Mouse (Mus musculus) brain, embryonic 14.5 days (tissue): ENCODE measurements around the gene Tbl2. TPM values are rescaled to one million over a fixed set of nuclear protein-coding genes. Genes with fewer than 3 reads are reported as not detected.

ENCODE experiments used
- DNase-seq: peaks from one replicate; pipeline ENCODE4 v3.0.0-alpha.2; 2011; ENCODE audit warnings: low read depth
- CTCF ChIP-seq: fragments of 200-500 bp; IDR thresholded peaks from 2 replicates; pipeline ENCODE4 v1.5.1; 2012; ENCODE audit warnings: inconsistent platforms, mild to moderate bottlenecking, moderate library complexity, borderline replicate concordance; ENCODE audit not compliant: insufficient read depth, insufficient read length; ENCODE audit errors: extremely low read depth
- POLR2A ChIP-seq: fragments of 200-500 bp; IDR thresholded peaks from 2 replicates; pipeline ENCODE4 v1.6.1; 2012; ENCODE audit warnings: mild to moderate bottlenecking, inconsistent platforms, borderline replicate concordance; ENCODE audit not compliant: poor library complexity, insufficient read depth, insufficient read length, severe bottlenecking; ENCODE audit errors: extremely low read depth
- polyA plus RNA-seq: library from polyadenylated mRNA; depleted of rRNA; stranded (reverse); fragments of >200 nt; gene quantifications from 2 replicates; pipeline ENCODE4 v1.2.3, GENCODE M21; 2012

Gene Tbl2
- polyA plus RNA-seq, 1 experiment, result 14.1 TPM

DNA sequence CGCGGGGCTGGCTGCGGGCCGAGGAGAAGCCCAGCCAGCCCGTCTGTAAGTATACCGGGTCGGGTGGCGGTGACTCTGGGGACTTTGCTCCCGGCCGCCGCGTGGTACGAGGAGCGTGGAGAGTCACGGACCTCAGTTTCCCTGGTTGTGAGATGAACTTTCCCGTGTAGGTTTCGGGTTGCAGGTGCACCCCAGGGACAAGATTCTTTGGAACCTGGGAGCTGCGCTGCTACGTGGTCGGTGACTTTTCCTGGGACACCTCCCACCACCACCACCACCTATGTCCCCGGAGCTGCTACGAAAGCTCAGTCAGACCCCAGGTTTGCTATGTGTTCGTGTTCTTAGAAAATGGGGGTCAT lies 342 bp downstream of the Tbl2 start:
- DNase-seq, result no peak
- TF ChIP-seq POLR2A (no peak), CTCF (no peak)

DNA sequence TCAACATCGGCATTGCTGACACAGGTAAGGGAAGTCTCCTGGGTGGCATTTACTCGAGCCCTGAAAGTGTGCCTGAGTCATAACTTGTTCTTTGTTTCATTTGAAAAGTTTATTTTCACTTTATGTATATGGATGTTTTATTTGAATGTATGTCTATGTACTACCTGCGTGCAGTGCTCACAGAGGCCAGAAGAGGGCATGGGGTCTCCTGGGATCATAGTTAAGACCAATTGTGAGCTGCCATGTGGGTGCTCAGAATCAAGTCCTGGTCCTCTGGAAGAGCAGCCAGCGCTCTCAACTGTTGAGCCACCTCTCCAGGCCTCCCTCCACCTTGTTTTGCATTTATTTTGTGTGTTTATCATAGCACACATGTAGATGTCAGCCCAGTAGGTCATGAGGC lies 7.0 kb downstream of the Tbl2 start:
- TF ChIP-seq CTCF, result peak; percentile 18; the same call in 1 of the 2 replicates
- TF ChIP-seq POLR2A, result no peak
- DNase-seq, result no peak

DNA sequence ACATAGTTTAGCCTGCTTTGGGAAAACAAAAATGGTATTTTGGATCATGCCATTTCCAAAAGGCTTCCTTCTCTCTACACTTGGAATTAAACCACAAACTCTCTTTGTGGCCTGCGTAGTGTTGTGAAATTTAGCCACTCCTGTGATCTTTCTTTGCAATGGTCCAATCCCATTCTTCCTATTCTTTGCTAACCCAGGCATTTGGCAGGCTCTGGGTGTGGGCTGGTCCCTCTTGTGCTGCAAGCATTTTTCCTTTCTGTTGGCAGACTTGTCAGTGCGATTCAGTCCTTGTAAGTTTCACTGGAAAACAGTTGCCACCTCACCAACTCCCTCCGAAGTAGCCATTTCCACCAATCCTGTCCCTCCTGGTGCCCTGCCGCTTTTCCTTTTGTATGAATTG lies 11.8 kb downstream of the Tbl2 start:
- no peak for TF ChIP-seq POLR2A
- TF ChIP-seq CTCF, result no peak
- DNase-seq, result no peak

DNA sequence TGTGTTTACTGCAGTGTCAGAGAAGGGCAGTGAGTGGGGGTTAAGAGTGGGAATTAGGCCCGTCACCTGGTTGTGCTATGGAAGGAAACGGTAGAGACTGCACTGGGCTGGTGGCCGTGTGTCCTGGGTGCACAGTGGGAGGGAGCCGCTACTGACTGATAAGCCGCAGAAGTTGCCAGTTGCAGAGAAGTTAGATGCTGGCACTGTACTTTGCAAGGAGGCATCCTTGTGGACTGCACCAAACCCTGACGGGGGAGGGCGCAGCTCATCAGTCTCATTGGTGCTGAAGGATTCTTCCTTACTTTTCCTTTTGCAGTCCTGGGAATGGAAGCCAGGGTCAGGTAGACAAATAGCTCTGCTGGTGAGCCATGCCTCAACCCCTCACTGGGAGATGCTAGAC lies 12.2 kb downstream of the Tbl2 start:
- TF ChIP-seq POLR2A (no peak), CTCF (no peak)
- no peak for DNase-seq

DNA sequence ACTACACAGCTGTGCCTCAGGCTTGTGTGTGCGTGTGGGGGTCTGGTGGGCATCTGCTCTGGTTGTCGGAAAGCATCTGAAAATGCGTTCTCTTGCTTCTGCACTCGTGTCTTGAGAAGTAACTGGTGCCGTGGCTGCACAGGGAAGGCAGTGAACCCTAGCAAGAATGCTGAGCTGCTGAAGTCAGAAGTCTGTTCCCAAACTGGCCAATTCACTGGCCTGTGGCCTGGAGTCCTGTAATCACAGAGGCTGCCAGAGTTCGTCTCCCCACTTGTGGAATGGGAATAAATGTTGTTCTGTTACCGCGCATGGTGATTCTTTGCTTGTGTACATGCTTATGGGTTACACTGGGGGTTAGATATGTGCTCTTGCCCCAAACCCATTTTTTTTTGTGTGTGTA lies 12.9 kb downstream of the Tbl2 start:
- DNase-seq, result no peak
- TF ChIP-seq POLR2A (no peak), CTCF (no peak)

DNA sequence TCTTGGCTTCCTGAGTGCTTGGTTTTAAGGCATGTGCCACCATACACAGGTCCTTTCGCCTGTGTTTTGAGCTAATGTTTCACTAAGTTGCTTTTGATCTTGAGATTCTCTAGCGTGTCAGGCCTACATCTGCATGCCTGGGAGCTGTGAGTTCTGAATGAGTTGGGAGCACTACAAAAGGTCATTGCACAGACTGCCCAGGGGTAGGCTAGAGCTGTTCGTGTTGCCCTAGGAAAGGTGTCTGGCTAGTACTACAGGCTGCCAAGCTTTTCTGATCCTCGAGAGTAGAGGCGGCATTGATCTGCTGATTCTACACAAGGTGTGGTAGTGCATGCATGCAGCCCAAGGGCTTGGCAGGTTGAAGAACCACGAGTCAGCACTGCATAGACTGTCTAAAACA lies 13.4 kb downstream of the Tbl2 start:
- TF ChIP-seq CTCF (no peak), POLR2A (no peak)
- DNase-seq, result no peak

DNA sequence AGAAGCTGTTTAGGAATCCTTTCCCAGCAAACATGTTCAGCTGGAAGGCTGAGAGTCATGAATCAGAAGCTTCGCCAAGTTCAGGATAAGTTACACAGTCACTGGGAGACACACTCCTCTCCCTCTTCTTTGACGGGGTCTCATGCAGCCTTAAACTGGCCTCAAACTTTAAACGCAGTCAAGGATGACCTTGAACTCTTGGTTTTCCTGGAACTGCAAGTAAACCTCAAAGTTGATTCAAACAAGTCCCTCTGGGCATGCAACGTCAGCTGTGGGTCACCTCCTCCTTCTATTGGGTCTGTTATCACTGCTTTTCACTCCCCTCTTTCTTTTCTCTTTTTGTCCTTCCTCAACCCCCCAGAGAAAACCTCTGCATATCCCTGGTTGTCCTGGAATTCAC lies 17.5 kb downstream of the Tbl2 start:
- TF ChIP-seq CTCF, result no peak
- no peak for TF ChIP-seq POLR2A
- no peak for DNase-seq

DNA sequence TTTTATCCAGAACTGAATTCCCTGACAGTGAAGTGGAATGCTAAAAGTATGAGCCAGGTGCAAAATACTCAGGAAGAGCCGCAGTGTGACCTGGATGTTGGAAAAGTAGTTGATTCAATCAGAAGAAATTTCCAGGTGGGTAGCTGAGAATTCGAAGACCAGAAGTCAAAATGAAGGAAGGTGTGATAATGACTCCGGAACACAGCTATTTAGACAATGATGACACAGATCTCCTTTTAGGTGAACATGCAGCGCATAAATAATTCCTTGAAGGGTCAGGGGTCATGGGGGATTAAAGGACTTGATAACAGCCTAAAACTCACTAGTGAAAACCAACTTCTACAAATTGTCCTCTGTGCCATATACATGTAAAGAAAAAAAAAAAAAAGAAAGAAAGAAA lies 18.0 kb downstream of the Tbl2 start:
- TF ChIP-seq POLR2A (no peak), CTCF (no peak)
- no peak for DNase-seq

DNA sequence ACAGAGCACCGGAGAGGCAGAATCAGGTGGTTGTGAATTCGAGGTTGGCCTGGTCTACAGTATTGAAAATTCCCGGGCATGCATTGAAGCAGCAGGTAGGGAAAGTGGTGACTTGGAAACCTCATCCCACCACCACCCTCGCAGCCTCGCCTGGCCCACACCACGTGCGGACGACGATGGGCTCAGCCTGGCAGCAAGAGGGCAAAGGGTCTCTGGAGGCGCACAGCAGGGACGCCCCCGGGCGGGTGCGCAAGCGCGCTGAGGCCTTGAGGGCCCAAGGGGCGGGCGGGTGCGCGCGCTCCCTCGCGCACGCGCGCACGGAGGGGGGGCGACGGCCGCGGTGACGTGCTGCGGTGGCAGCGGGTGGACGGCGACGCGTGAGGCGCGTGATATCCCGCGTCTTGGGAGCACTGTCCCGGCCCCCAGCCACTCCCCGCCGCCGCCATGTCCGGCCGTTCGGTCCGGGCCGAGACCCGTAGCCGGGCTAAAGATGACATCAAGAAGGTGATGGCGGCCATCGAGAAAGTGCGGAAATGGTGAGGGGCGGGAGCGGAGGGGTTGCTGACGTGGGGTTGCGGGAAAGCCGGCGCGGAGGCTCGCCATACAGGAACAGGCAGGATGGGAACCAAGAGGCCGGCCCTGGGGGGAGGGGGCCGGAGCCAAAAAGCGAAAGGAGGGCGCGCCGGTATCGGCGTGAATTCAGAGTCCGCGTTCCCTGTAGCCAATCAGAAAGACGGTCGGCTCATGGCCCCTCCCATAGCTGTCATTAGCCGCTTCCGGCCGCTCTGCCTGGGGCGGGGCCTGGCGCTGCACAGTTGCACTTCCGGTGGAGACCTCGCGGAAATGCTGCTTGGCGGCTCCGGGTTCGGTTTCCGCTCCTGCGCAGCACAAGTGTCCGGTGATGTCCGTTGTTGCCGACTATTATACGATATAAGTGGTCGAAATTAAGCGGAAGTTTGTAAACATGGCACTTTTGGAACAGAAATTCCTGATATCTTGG lies 18.9 kb downstream of the Tbl2 start, which contains the start of gene Bcl7b:
Gene Bcl7b, plus strand, starts transcription at position 221 of the 1,000 bp plus-strand sequence.
- DNase-seq, result peak; percentile 99
- no peak for TF ChIP-seq CTCF
- peak; percentile 72 for TF ChIP-seq POLR2A

DNA sequence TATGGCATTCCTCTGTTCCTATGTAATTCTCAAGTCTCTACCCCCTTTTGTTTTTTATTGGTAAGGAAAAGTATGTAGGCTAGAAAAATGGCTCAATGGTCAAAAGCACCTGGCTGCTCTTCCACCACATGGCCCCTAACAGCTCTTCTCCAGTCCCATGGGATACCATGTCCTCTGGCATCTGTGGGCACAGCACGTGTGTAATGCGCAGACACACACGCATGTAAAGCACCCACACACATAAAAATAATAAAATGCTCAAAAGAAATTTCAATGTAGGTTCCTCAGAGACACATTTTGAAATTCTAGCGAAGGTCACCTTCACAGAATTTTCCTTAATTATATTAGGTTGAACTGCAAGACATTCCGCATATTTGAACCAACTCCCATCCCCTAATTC lies 20.0 kb downstream of the Tbl2 start:
- DNase-seq, result no peak
- TF ChIP-seq CTCF (no peak), POLR2A (no peak)

DNA sequence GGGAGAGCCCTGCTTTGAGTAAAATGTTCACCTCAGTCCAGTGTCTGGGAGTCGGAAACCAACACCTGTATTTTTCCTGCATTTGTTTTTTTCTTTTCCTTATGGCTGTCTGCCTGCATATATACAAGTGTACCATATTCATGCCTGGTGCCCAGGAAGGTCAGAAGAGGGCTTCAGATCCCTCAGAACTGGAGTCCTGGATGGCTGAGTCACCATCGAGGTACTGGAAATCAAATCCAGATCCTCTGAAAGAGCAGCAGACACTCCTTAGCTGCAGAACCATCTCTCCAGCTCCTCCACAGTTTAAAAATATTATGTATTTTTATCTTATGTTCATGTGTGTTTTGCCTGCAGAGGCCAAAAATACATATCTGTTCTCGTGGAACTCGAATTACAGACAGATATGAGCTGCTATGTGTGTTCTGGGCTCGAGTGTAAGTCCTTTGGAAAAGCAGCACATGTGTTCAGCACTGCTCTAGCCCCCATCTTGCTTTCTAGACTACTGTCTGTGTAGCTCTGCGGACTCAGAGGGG lies 22.3 kb downstream of the Tbl2 start:
- no peak for DNase-seq
- TF ChIP-seq POLR2A (no peak), CTCF (no peak)

DNA sequence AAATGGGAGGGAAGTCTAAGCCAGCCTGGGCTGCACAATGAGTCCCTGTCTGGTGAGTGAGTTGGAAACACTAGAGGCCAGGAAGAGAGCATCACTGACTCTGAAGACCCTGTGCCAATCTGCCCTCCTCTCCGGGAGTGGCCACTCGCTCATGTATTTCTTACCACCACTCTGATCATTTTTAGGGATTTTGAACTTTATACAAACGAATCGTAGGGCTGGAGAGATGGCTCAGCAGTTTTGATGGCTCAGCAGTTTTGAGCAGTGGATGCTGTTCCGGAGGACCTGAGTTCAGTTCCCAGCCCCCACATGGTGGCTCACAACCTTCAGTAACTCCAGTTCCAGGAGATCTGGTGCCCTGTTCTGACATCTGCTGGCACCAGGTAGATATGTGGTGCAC lies 23.5 kb downstream of the Tbl2 start:
- no peak for DNase-seq

DNA sequence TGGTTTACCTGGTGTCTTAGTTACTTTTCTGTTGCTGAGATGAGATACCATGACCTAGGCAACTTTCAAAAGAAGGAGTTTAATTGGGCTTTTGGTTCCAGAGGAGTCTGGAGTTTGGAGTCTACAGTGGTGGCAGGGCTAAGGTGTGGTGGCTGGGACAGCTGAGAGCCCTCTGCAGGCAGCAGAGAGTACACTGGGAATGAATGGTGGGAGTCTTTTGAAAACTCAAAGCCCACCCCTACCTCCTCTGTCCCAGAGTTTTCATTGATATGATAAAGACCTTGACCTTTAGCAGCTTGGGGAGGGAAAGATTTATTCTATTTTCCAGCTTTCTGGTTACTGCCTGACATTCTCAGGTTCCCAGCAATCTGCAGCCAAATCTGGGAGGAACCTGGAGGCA lies 25.6 kb downstream of the Tbl2 start:
- no peak for TF ChIP-seq POLR2A
- TF ChIP-seq CTCF, result no peak
- no peak for DNase-seq

More for the DNA sequence above, 23.5 kb downstream of the Tbl2 start:
- TF ChIP-seq POLR2A (no peak), CTCF (no peak)
